Mouse (Mus musculus) frontal cortex, postnatal 25 days (tissue): ENCODE measurements around the gene Rbm44.

Source experiments
- DNase-seq, 2 experiments: peaks; one replicate each; pipeline ENCODE4 v3.0.0; 2022; ENCODE audit warnings: low spot score in 2 of 2

Rbm44 gene

GRCm38 (mm10) chr1:91144813-91145212 is at the start of gene Rbm44:
TSS of gene Rbm44 (plus strand) at chr1:91145089.
- DNase-seq = no peak

- no peak for DNase-seq
These were observed 49.6 kb upstream of the Rbm44 start for GRCm38 (mm10) chr1:91095258-91095657.

- DNase-seq = no peak
These were observed 49.0 kb upstream of the Rbm44 start for GRCm38 (mm10) chr1:91095853-91096252.

- DNase-seq = no peak
These were observed 48.4 kb upstream of the Rbm44 start for GRCm38 (mm10) chr1:91096490-91096889.

GRCm38 (mm10) chr1:91097283-91097834 is 47.5 kb upstream of the Rbm44 start:
- DNase-seq = no peak

- peak; percentile 57 to 67 for DNase-seq
These were observed 46.0 kb upstream of the Rbm44 start for GRCm38 (mm10) chr1:91098887-91099286.

- no peak for DNase-seq
These were observed 43.0 kb upstream of the Rbm44 start for GRCm38 (mm10) chr1:91101709-91102440.

GRCm38 (mm10) chr1:91103366-91103983 is 41.4 kb upstream of the Rbm44 start:
- DNase-seq = no peak

- DNase-seq = no peak
These were observed 37.3 kb upstream of the Rbm44 start for GRCm38 (mm10) chr1:91107548-91107947.

- no peak for DNase-seq
These were observed 35.6 kb upstream of the Rbm44 start for GRCm38 (mm10) chr1:91109302-91109701.

GRCm38 (mm10) chr1:91112171-91112570 is 32.7 kb upstream of the Rbm44 start:
- no peak for DNase-seq

GRCm38 (mm10) chr1:91112606-91113005 is 32.3 kb upstream of the Rbm44 start:
- no peak for DNase-seq

- DNase-seq = no peak
These were observed 22.8 kb upstream of the Rbm44 start for GRCm38 (mm10) chr1:91122121-91122520.

- DNase-seq = no peak
These were observed 21.9 kb upstream of the Rbm44 start for GRCm38 (mm10) chr1:91123004-91123403.

- no peak for DNase-seq
These were observed 21.4 kb upstream of the Rbm44 start for GRCm38 (mm10) chr1:91123466-91123865.

- DNase-seq = no peak
These were observed 16.0 kb upstream of the Rbm44 start for GRCm38 (mm10) chr1:91128849-91129248.

- DNase-seq = no peak
These were observed 7.9 kb upstream of the Rbm44 start for GRCm38 (mm10) chr1:91137036-91137435.

- no peak for DNase-seq
These were observed 6.6 kb downstream of the Rbm44 start for GRCm38 (mm10) chr1:91151509-91151908.

- DNase-seq = no peak
These were observed 21.9 kb downstream of the Rbm44 start for GRCm38 (mm10) chr1:91166798-91167197.

GRCm38 (mm10) chr1:91169157-91169556 is 24.3 kb downstream of the Rbm44 start:
- DNase-seq = no peak

GRCm38 (mm10) chr1:91174796-91175195 is 29.9 kb downstream of the Rbm44 start:
- DNase-seq = no peak

- no peak for DNase-seq
These were observed 31.1 kb downstream of the Rbm44 start for GRCm38 (mm10) chr1:91176026-91176425.

- DNase-seq = no peak
These were observed 32.0 kb downstream of the Rbm44 start for GRCm38 (mm10) chr1:91176871-91177270.
